In the genomic region with DNA sequence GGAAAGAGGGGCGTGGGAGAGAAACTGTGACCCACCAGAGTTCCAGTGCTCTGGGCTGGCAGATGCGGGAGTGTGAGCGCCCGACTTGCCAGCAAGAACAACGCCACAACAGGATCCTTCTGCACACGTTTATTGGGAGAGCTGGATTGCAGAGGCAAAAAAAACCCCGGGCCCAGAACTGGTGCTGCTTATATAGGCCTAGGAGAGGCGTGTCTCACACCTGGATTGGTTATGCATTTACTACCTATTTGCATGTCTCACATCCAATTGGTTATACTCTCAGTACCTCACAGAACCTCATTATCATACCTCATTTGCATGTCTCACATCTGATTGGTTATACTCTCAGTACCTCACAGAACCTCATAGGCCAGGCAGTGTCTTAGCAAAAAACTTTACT, we compare ENCODE assay signal across 13 mouse cellular contexts. TPM values are rescaled to one million over a fixed set of nuclear protein-coding genes. Genes with fewer than 3 reads are reported as not detected.
"Had no signal": no experiment of that assay in that cellular context is flagged by ENCODE, and none has a peak within 500 bp of the region (broad histone marks: within the 10 kb centered on the region; RNA-seq: fewer than 3 reads in every experiment).

No protein-coding gene starts in this region.

RNA-seq across cellular contexts. Expression of gene Creb3l3, which starts 34.2 kb away (rescaled TPM):
- total RNA-seq: megakaryocyte-erythroid progenitor cell, adult 5-6 weeks; monocyte, adult 5-6 weeks had no signal

RNA-seq across cellular contexts. Expression of gene Diras1, which starts 39.1 kb away (rescaled TPM):
- total RNA-seq: liver, adult 2 months; megakaryocyte progenitor cell, adult 5-6 weeks; megakaryocyte, adult 5-6 weeks; megakaryocyte-erythroid progenitor cell, adult 5-6 weeks had no signal
- polyA plus RNA-seq: liver, adult 2 months; liver, embryonic 11.5 days; liver, embryonic 12.5 days; liver, embryonic 14.5 days; liver, embryonic 16.5 days; liver, postnatal 0 days; lung, adult 2 months; lung, postnatal 0 days; macrophage had no signal
